8 mouse cellular contexts compared by ENCODE assay signal in the genomic region with DNA sequence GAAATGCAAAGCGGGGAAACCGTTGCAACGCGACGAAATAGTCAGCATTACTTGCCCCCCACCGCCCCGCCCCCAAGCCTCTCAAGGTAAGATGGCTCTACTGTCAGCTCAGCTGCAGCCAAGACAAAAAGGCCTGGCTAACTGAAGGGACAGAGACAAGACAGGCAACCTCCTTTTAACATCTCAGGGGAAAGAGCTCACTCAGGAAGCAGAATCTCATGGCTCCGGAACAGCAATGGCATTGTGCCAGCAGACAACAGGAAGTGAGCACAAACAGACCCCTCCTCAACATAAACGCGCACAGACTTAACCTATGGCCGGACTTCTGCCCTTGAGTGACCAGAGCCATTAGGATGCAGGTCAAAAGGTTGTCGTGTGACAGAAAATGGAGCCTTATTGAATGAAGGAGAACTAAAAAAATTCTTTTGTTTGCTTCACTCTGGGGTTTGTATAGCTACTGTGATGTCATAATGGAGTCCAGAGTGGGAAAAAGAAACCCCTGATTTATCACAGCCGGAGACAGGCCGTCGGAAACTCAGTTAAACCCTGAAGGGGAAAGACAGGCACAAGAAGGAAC.
A peak's percentile ranks its signal among the peaks of the same experiment; 100 is the strongest.
DNase-seq lines count a peak whose midpoint lies in the region; ATAC-seq lines count a peak whose summit lies in the region.

No protein-coding gene starts in this region.

- peak overlapping the region; percentile 30; the same call in 1 of the 2 replicates for H3K4me2 ChIP-seq in limb, embryonic 13.5 days (replicated peaks)
- peak overlapping the region; percentile 17 for H3K4me2 ChIP-seq in neural tube, embryonic 14.5 days (ENCODE audit: low read depth, low read length)

- ATAC-seq in hematopoietic stem cell, adult 5-6 weeks (replicated peaks in 1 of 2; ENCODE audit: insufficient read depth in 1 of 2, low FRiP score in 2 of 2, low TSS enrichment in 1 of 2, low read depth in 1 of 2, poor library complexity in 2 of 2, severe bottlenecking in 2 of 2) = peak; percentile 83 to 92
- no peak for ATAC-seq in limb, embryonic 13.5 days (ENCODE audit: low FRiP score, low read depth)
- no peak for ATAC-seq in neural tube, embryonic 14.5 days (ENCODE audit: low read depth)
- ATAC-seq in erythroblast, adult 5-6 weeks (replicated peaks; ENCODE audit: low FRiP score, poor library complexity, severe bottlenecking) = no peak

- 28% methylated on average over 15 of the region's 15 CpGs for WGBS in limb, embryonic 13.5 days
- WGBS in neural tube, embryonic 14.5 days = 12% methylated on average over 15 of the region's 15 CpGs

- peak; percentile 7 to 40 for DNase-seq in adrenal gland, adult (ENCODE audit: inconsistent age in 2 of 2, low spot score in 1 of 2)
- no peak for DNase-seq in adrenal gland, postnatal 25 days
- peak; percentile 53 for DNase-seq in MN1 (ENCODE audit: low spot score)
- DNase-seq in spleen, adult 18-20 months = no peak

- H3K4me1 ChIP-seq in limb, embryonic 13.5 days = peaks cover 58% of the 10 kb centered on the region
- H3K4me1 ChIP-seq in neural tube, embryonic 14.5 days (ENCODE audit: control insufficient read depth, insufficient read depth, low read length) = peaks cover 22% of the 10 kb centered on the region

- no peak overlapping the region for H3K9ac ChIP-seq in limb, embryonic 13.5 days
- no peak overlapping the region for H3K9ac ChIP-seq in neural tube, embryonic 14.5 days (replicated peaks; ENCODE audit: low read depth, low read length)

- H3K27me3 ChIP-seq in limb, embryonic 13.5 days = peaks cover 11% of the 10 kb centered on the region
- no peaks in the 10 kb centered on the region for H3K27me3 ChIP-seq in neural tube, embryonic 14.5 days (ENCODE audit: control insufficient read depth, insufficient read depth, low read length)

- H3K27ac ChIP-seq in limb, embryonic 13.5 days = no peak overlapping the region
- no peak overlapping the region; the same call in 1 of the 2 replicates for H3K27ac ChIP-seq in neural tube, embryonic 14.5 days (ENCODE audit: low read depth, low read length)

- H3K4me3 ChIP-seq in limb, embryonic 13.5 days = no peak overlapping the region
- H3K4me3 ChIP-seq in neural tube, embryonic 14.5 days (ENCODE audit: low read depth, low read length) = no peak overlapping the region

- no peaks in the 10 kb centered on the region for H3K9me3 ChIP-seq in limb, embryonic 13.5 days
- no peaks in the 10 kb centered on the region for H3K9me3 ChIP-seq in neural tube, embryonic 14.5 days (ENCODE audit: control insufficient read depth, low read length)

- H3K36me3 ChIP-seq in limb, embryonic 13.5 days = no peaks in the 10 kb centered on the region
- H3K36me3 ChIP-seq in neural tube, embryonic 14.5 days (ENCODE audit: control insufficient read depth, insufficient read depth, low read length) = no peaks in the 10 kb centered on the region

Comparison
In these comparisons a context has a peak if more than half of its experiments do, and no peak if none do; other contexts are left out.
1. DNase-seq: peak in adrenal gland, adult (2 of 2) and MN1 (single experiment); none in adrenal gland, postnatal 25 days (single experiment) and spleen, adult 18-20 months (0 of 2).
2. ATAC-seq: peak in hematopoietic stem cell, adult 5-6 weeks (2 of 2); none in limb, embryonic 13.5 days (single experiment), neural tube, embryonic 14.5 days (single experiment) and erythroblast, adult 5-6 weeks (single experiment).